Mouse (Mus musculus) adrenal gland, adult (tissue): ENCODE data around the gene Ttc25.
A peak's percentile ranks its signal among the peaks of the same experiment; 100 is the strongest.
"Not testable (repeated sequence)": the region's sequence is repeated elsewhere in the genome, so short reads cannot be mapped to it uniquely, and the experiment has no call there.

ENCODE experiments used
- DNase-seq, 2 experiments: peaks; one replicate each; pipeline ENCODE4 v3.0.0; 2022 to 2023; ENCODE audit warnings: low spot score in 1 of 2; ENCODE audit not compliant: inconsistent age in 2 of 2

Gene Ttc25

DNA sequence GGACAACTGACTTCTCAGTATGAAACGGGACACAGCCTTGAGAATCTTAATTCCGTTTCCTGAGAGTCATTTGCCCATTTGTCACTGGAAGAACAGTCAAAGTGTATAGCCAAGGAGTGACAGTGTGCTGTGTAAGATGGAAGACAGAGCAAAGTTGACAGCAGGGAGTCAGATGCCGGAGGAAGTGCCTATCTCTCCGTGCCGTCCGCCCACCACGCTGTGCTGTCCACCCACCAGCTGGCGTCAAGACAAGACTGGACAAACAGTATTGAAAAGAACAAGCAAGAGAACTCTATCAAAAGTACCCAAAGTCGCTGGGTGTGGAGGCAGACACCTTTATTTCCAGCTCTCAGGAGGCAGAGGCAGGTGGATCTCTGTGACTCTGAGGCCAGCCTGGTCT is 57.7 kb downstream of the Ttc25 start:
- DNase-seq, result peak in 1 of 2 experiments; percentile 47

DNA sequence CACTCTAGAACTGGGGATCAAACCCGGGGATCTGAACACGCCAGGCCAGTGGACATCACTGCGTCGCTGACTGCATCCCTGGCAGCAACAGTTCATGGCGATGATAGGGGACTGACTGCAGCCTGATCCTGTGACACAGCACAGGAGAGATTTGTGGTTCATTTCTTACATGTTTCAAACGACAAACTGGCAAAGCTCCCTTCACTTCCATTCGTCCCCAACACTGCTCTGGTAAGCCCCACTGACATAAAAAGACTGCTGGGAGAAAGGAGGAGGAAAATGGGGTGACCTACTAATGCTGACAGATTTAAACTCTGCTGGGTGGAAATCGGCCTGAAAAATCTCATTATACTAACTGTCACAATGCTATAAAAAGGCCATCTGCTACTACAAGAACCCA is 58.4 kb downstream of the Ttc25 start:
- DNase-seq, result peak in 1 of 2 experiments; percentile 46

DNA sequence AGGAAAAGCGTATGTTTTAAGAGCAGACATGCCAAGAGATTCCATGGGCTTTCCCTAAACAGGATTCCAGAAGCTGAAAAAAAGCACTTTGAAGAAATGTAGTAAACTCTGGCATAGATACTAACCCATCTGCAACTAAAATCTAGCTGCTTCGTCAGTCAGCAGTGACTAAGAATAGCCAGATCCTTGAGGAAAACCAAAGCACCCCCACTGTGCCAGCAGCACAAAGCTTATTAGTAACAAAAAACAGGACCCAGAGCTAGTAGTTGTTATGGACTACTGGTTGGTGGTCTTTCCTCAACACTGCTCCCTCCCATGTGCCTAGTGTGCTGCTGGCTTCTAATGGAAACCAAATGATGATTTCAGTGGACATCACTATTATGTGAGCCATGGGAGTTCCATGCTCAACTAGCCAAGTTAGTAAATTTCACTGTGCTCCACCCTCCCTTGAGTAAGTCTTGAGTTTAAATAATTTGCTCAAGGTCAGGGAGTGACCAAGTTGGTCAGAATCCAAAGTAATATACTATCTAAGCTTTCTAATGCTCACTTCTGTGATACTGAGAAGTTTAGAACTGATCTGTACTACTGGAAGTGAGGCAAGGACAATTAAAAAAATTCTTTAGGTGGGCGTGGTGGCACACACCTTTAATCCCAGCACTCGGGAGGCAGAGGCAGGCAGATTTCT is 59.1 kb downstream of the Ttc25 start:
- DNase-seq, result peak in 1 of 2 experiments; percentile 71

GRCm38 (mm10) chr11:100605451-100605850 is 60.0 kb downstream of the Ttc25 start:
- DNase-seq, result no peak

GRCm38 (mm10) chr11:100607121-100607520 is 61.7 kb downstream of the Ttc25 start:
- DNase-seq, result peak in 1 of 2 experiments; percentile 47

GRCm38 (mm10) chr11:100608796-100609195 is 63.4 kb downstream of the Ttc25 start:
- peak; percentile 25 to 70 for DNase-seq

DNA sequence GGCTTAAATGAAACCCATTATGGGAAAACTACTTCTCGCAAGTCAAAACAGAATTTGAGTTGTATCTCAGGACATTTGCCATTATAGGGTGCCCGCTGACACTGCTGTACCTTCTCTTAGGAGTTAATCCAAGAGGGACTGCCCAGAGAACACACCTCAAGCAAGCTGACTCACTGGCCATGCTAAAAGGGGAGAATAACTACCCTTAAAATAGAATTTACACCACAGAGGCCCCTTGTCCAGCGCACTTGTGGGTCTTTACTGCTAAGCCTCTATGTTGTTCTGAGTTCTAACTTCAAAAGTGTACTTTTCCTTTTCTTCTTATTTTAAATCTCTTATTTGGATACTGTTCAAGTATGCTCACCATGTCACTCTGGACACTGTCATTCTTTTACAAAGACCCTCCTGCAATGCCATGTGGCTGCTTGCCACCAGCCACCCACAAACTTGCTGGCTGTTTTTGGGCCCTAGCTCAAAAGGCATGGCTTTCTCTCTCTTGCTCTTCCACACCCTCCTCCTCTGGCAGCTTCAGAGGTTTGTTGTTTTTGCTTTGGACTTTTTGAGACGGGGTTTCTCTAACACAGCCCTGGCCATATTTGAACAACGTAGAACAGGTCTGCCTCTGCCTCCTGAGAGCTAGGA is 64.1 kb downstream of the Ttc25 start:
- peak in 1 of 2 experiments; percentile 58 for DNase-seq

GRCm38 (mm10) chr11:100609997-100610680 is 64.7 kb downstream of the Ttc25 start:
- DNase-seq, result peak; percentile 73 to 85

DNA sequence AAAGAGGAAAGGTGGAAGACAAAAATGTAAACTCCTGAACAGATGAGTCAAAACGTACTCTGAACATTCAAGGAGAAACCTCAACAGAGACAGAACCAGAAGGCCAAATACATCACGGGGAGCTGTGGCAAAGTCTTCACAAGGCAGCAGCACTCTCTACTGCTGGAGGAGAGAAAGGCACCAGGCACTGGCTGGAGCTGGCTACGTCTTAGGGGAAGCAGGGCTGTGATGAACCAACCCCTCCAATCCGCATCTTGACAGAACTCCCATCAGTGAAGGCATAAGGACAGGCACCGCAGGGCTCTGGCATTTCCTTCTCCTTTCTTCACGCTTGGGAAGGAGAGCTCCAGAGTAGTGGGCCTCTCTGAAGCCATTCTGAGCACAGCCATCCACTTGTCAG is 66.2 kb downstream of the Ttc25 start:
- peak; percentile 49 to 67 for DNase-seq

- peak in 1 of 2 experiments; percentile 61 for DNase-seq
These were observed 67.8 kb downstream of the Ttc25 start for GRCm38 (mm10) chr11:100613241-100613640.

DNA sequence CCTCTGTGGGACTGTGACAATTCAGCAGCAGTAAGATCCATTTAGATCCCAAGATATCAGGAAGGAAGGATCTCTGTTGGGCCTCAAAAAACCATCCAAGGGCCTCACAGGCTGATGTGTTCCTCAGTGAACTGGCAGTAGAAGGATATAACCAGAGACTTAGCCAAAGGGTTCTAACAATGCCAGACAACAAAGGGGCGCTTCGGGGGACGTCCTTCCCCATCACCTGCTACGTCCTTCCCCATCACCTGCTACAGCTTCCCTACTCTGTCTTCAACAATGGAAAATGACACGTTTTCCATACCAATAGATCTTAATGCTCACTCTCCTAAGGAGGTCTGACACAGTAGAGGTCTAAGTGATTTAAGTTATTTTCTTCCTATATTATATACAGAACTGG is 70.9 kb downstream of the Ttc25 start:
- DNase-seq, result no peak

DNA sequence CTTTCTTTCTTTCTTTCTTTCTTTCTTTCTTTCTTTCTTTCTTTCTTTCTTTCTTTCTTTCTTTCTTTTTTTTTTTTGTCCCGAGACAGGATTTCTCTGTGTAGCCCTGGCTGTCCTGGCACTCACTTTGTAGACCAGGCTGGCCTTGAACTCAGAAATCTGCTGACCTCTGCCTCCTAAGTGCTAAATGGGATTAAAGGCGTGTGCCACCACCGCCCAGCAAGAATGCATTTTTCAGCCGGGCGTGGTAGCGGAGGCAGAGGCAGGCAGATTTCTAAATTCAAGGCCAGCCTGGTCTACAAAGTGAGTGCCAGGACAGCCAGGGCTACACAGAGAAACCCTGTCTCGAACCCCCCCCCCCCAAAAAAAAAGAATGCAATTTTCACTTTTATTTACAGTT is 71.4 kb downstream of the Ttc25 start:
- DNase-seq, result not testable (repeated sequence)

DNA sequence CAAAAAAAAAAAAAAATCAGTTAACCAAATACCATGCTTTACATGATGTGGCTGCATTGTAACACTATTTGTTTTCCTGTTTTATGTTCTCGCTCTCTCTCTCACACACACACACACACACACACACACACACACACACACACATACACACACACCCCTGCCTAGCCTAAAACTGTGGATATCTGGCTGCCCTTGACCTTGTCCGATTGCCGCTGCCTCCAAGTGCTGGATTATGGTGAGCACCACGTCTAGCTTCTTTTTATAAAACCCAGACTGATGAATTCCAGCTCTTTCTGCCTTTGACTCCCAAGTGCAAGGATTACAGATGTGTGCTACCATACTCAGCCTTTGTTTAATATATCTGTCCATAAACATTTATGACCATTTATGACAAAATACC is 72.1 kb downstream of the Ttc25 start:
- peak; percentile 48 to 73 for DNase-seq

GRCm38 (mm10) chr11:100618761-100619484 is 73.5 kb downstream of the Ttc25 start, which contains the start of gene Nkiras2:
Nkiras2 (plus strand) TSS chr11:100619244.
- peak; percentile 72 to 84 for DNase-seq

- peak; percentile 95 to 99 for DNase-seq
These were observed 74.1 kb downstream of the Ttc25 start for GRCm38 (mm10) chr11:100619485-100619975.

- no peak for DNase-seq
These were observed 74.6 kb downstream of the Ttc25 start, which contains the start of gene Dnajc7 for GRCm38 (mm10) chr11:100619982-100620381. Dnajc7 (minus strand) TSS chr11:100620168.
